Mouse (Mus musculus): Measurements from ENCODE around the gene Mmgt2.
"Not testable (repeated sequence)": the region's sequence is repeated elsewhere in the genome, so short reads cannot be mapped to it uniquely, and the experiment has no call there.

The Mmgt2 gene

DNA sequence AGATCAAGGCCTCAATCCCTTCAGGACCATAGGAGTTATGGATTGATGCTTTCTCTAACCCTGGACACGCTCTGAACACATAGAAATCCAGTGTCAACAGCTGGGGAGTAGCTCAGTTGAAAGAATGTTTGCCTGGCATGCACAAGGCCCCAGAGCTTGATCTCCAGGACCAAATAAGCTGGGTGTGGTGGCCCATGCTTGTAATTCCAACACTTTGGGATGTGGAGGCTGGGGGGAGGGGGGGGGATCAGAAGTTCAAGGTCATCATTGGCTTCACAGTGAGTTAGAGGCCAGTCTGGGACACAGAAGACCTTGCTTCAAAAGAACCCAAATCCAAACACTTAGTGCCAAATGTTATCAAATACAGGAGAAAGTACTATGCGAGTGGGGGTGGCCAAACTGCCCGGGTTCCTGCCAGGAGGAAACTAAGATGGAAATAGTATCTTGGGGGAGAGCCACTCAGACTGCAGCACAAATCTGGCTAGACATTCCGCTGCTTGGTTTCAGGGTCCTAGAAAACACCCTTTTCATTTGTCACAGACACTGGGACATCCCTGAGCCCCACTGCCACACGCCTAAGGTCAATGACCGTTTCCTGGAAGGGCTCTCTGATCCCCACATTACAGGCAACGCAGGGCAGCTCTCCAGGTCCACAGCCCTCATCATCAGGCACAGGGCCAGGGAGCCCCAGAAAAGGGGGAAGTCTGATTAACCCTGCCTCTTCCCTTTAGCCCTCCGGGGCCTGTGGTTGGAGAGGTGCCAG, 2.6 kb upstream of the Mmgt2 start:
- DNase-seq (ENCODE audit: low spot score in 2 of 2): peak; percentile 12 to 38

DNA sequence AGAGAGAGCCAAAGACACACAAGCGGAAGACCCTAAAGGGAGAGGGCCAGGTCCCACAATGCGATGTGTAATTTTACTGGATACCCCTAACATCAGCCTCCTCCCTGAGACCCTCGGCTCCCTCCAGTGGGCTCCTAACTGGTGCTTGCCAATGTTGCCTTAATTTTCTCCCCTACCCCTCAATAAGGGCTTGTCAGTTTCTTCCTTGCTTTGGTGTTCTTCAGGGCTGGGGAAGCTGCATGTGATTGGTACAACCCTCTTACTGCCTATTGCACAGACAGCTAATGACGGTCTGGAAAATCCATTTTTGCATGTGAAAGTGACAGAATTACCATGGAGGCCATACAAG, 2.0 kb upstream of the Mmgt2 start:
- no peak for DNase-seq (ENCODE audit: low spot score in 2 of 2)

DNA sequence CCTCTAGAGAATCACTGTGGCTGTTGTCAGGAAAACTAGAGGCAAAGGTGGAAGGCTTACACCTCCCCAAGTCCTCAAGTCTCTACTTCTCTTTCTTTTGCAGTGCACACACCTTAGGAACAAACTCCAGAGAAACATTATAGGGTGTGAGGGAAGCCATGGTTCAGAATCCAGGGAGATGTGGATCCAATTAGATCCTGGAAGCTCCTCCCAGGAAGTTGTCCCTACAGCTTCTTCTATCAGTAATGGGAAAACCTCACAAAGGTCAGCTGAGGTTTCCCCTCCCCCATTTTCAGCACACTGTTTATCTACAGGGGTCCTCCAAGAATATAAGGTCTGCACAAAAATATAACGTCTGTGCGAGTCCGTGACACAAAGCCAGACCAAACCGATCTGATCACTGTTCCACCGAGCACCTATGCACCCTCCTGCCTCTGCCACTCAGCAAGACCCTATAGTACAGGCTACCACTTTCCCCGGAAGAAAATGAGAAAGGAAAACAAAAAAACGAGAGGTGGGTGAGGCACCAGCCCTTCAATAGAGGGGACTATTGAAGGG, 1.4 kb upstream of the Mmgt2 start:
- DNase-seq (ENCODE audit: low spot score in 2 of 2): no peak

GRCm38 (mm10) chr11:62647661-62648590, 538 bp upstream of the Mmgt2 start, which contains the start of gene Lrrc75a:
Gene Lrrc75a, minus strand, starts transcription at chr11:62648523.
- DNase-seq (ENCODE audit: low spot score in 2 of 2): peak; percentile 37 to 46

- DNase-seq (ENCODE audit: low spot score in 2 of 2): not testable (repeated sequence)
Measured at GRCm38 (mm10) chr11:62649803-62650202, 1.3 kb downstream of the Mmgt2 start.

DNA sequence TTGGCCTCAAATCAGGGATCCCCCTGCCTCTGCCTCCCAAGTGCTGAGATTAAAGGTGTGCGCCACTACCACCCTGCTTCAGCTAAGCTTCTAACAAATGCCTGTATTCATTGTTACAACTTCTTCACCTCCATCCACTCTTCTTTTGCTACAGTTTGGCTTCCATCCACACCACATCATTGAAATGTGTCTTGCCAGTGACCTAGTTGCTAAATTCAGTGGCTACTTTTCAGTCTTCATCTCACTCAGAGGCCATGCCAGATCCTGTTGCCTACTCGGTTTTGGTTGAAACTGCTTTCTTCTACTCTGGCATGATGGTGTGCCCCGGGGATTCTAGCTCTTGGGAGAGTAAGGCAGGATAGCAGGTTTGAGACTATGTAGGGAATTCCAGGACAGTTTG, 3.1 kb downstream of the Mmgt2 start:
- no peak for DNase-seq (ENCODE audit: low spot score in 2 of 2)

GRCm38 (mm10) chr11:62652080-62652479, 3.6 kb downstream of the Mmgt2 start:
- DNase-seq (ENCODE audit: low spot score in 2 of 2): no peak

DNA sequence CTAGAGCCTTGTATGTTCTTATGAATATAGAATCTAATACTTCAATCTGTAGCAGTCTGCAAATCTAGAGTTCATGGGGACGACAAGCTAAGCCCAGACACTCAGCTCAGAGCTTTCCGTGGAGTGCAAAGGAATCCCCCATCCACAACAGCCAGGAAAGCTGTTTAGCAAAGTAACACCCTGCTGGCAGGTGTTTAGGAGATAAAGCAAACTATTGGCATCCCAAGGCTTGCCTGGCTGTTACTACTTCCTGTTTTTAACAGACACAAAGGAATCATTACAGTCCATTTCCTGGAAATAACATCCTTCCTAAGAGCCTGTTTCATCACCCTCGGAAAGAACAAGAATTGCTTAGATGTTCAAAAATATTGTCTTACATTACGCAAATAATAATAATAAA, 12.4 kb downstream of the Mmgt2 start:
- DNase-seq (ENCODE audit: low spot score in 2 of 2): no peak

GRCm38 (mm10) chr11:62664250-62664649, 15.8 kb downstream of the Mmgt2 start:
- no peak for DNase-seq (ENCODE audit: low spot score in 2 of 2)

- no peak for DNase-seq (ENCODE audit: low spot score in 2 of 2)
Measured at GRCm38 (mm10) chr11:62668986-62669385, 20.5 kb downstream of the Mmgt2 start.

DNA sequence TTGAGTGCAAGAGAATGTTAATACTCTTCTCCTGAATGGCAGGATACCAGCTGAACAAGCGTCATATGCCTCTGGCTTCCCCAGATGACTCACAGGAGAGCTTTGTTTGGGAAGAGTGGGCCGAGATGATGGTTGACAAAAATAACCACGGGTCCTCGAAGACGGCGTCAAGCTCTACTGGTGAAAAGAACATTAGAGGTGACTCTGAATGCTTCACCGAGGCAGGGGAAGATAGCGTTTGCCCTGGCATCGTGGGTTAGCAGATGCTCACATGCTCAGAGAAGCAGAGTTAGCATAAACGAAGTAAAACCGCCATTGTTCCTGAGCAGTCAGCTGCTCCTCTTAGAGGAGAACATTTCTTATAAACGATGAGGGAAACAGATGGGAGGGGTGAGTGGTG, 21.0 kb downstream of the Mmgt2 start:
- DNase-seq (ENCODE audit: low spot score in 2 of 2): no peak

DNA sequence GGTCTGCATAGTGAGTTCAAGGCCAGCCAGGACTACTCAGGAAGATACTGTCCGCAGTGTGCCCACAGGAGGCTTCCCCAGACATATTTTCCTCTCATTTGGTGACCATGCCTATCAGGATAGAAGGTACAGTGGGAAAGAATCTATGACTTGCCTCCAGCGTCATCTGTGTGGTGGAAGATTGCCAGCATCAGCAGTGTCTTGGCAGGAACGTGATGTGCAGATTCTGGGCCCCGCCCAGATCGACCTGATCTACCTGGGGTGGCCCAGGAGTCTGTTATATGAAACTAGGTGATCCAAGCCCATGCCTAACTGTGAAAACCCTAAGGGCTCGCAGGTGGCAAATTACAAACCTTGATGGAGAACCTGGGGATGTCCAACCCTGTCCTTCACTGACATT, 21.5 kb downstream of the Mmgt2 start:
- DNase-seq (ENCODE audit: low spot score in 2 of 2): no peak

DNA sequence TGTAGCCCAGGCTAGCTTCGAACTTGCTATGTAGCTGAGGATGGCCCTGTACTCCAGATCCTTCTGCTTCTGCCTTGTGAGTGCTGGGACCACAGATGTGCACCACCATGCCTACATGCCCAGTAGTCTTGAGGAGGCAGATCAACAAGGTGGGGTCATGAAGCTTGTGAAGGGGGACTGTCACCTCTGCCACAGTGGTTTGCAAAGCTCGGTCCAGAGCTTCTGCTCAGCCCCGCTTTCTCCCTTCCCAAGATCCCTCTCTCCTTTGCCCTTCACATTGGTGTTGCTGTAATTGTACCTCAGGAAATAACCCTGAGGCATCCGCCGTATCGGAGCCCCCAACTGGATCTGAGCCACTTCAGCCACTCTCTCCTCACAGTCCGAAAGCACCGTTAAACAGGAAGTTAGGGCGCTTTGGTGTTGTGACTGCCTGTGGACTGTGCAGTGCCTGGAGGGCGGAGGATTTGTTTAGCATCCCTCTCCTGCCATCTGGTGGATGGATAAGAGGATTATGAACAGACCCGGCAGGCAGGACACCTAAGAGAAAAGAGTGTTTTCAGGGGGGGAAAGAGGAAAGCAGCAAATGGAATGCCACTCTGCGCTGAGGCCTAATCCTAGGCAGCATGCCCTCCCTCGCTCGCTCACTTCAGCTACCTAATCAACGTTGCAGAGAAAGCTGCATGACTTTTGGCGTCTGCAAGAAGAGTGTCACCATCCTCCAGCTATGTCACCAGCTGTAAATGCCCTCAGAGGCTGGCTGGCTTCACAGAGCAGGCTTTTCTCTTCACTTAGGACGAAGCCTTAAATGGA, 27.2 kb downstream of the Mmgt2 start:
- peak in 1 of 2 experiments; percentile 51 for DNase-seq (ENCODE audit: low spot score in 2 of 2)

DNA sequence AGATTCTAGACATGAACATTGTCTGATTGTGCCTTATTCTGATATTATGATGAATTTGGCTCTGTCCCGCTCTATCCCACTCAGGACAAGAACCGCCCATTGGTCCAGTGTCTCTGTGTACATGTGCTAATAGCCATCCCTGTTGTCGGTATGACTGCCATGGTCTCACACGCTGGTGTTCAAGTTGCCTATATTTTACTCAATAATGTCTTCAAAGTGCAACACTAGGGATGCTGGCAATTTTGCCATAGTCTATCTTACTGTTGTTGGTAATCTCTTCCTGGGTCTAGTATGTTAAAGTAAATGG, 27.8 kb downstream of the Mmgt2 start:
- no peak for DNase-seq (ENCODE audit: low spot score in 2 of 2)

GRCm38 (mm10) chr11:62678778-62679354, 30.4 kb downstream of the Mmgt2 start:
- no peak for DNase-seq (ENCODE audit: low spot score in 2 of 2)

DNA sequence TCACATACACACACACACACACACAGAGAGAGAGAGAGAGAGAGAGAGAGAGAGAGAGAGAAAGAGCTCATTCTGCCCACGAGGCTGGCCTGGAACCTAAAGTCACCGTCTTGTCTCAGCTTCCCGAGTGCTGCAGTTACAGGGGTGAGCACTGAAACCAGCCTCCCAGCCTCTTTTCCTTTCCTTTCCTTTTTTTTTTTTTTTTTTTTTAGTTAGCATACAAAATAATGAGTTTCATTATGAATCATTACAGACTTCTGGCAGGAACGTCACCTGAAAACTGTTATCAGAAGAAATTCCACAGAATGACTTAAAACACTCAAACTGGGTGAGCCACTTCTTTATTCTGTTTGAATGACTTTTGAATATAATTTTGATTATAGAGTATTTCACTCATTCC, 31.5 kb downstream of the Mmgt2 start:
- no peak for DNase-seq (ENCODE audit: low spot score in 2 of 2)

GRCm38 (mm10) chr11:62691592-62691991, 43.1 kb downstream of the Mmgt2 start:
- DNase-seq (ENCODE audit: low spot score in 2 of 2): no peak

GRCm38 (mm10) chr11:62693299-62694184, 45.1 kb downstream of the Mmgt2 start:
- peak in 1 of 2 experiments; percentile 27 for DNase-seq (ENCODE audit: low spot score in 2 of 2)

GRCm38 (mm10) chr11:62695126-62695525, 46.7 kb downstream of the Mmgt2 start:
- DNase-seq (ENCODE audit: low spot score in 2 of 2): no peak

- DNase-seq (ENCODE audit: low spot score in 2 of 2): no peak
Measured at GRCm38 (mm10) chr11:62699749-62700148, 51.3 kb downstream of the Mmgt2 start.
